Mouse (Mus musculus): ENCODE results near the gene Plekhs1.

The Plekhs1 gene

GRCm38 (mm10) chr19:56461522-56462101 lies at the start of gene Plekhs1:
Gene Plekhs1 (plus strand): TSS chr19:56461640.
- no peak for DNase-seq (ENCODE audit: low read depth, low spot score)

GRCm38 (mm10) chr19:56418404-56418803 lies 43.0 kb upstream of the Plekhs1 start:
- DNase-seq (ENCODE audit: low read depth, low spot score): no peak

GRCm38 (mm10) chr19:56419452-56419851 lies 42.0 kb upstream of the Plekhs1 start:
- peak; percentile 48 for DNase-seq (ENCODE audit: low read depth, low spot score)

GRCm38 (mm10) chr19:56420345-56420744 lies 41.1 kb upstream of the Plekhs1 start:
- no peak for DNase-seq (ENCODE audit: low read depth, low spot score)

- peak; percentile 75 for DNase-seq (ENCODE audit: low read depth, low spot score)
These were observed 38.7 kb upstream of the Plekhs1 start for GRCm38 (mm10) chr19:56422476-56423338.

GRCm38 (mm10) chr19:56423370-56423769 lies 38.1 kb upstream of the Plekhs1 start:
- no peak for DNase-seq (ENCODE audit: low read depth, low spot score)

- no peak for DNase-seq (ENCODE audit: low read depth, low spot score)
These were observed 36.6 kb upstream of the Plekhs1 start for GRCm38 (mm10) chr19:56424606-56425395.

- no peak for DNase-seq (ENCODE audit: low read depth, low spot score)
These were observed 35.9 kb upstream of the Plekhs1 start for GRCm38 (mm10) chr19:56425492-56425891.

GRCm38 (mm10) chr19:56430369-56430768 lies 31.1 kb upstream of the Plekhs1 start:
- no peak for DNase-seq (ENCODE audit: low read depth, low spot score)

GRCm38 (mm10) chr19:56432706-56433105 lies 28.7 kb upstream of the Plekhs1 start:
- no peak for DNase-seq (ENCODE audit: low read depth, low spot score)

GRCm38 (mm10) chr19:56433581-56433980 lies 27.9 kb upstream of the Plekhs1 start:
- DNase-seq (ENCODE audit: low read depth, low spot score): no peak

- no peak for DNase-seq (ENCODE audit: low read depth, low spot score)
These were observed 25.1 kb upstream of the Plekhs1 start for GRCm38 (mm10) chr19:56436380-56436779.

GRCm38 (mm10) chr19:56438357-56439071 lies 22.9 kb upstream of the Plekhs1 start:
- DNase-seq (ENCODE audit: low read depth, low spot score): no peak

- no peak for DNase-seq (ENCODE audit: low read depth, low spot score)
These were observed 22.4 kb upstream of the Plekhs1 start for GRCm38 (mm10) chr19:56439072-56439434.

- DNase-seq (ENCODE audit: low read depth, low spot score): no peak
These were observed 18.0 kb upstream of the Plekhs1 start for GRCm38 (mm10) chr19:56443445-56443844.

GRCm38 (mm10) chr19:56448784-56449183 lies 12.7 kb upstream of the Plekhs1 start:
- no peak for DNase-seq (ENCODE audit: low read depth, low spot score)

GRCm38 (mm10) chr19:56449537-56449936 lies 11.9 kb upstream of the Plekhs1 start:
- no peak for DNase-seq (ENCODE audit: low read depth, low spot score)

- DNase-seq (ENCODE audit: low read depth, low spot score): no peak
These were observed 10.5 kb upstream of the Plekhs1 start for GRCm38 (mm10) chr19:56450892-56451291.

- no peak for DNase-seq (ENCODE audit: low read depth, low spot score)
These were observed 9.6 kb upstream of the Plekhs1 start for GRCm38 (mm10) chr19:56451867-56452266.

GRCm38 (mm10) chr19:56452421-56452820 lies 9.0 kb upstream of the Plekhs1 start:
- no peak for DNase-seq (ENCODE audit: low read depth, low spot score)

GRCm38 (mm10) chr19:56454862-56455261 lies 6.6 kb upstream of the Plekhs1 start:
- no peak for DNase-seq (ENCODE audit: low read depth, low spot score)

- DNase-seq (ENCODE audit: low read depth, low spot score): no peak
These were observed 6.1 kb upstream of the Plekhs1 start for GRCm38 (mm10) chr19:56455369-56455768.
